Mouse (Mus musculus) layer of hippocampus, adult 11-12 months (tissue): ENCODE measurements around the gene Rtkn2.
"Not testable (repeated sequence)": the region's sequence is repeated elsewhere in the genome, so short reads cannot be mapped to it uniquely, and the experiment has no call there.

ENCODE experiments used
- DNase-seq: peaks from one replicate; pipeline ENCODE4 v3.0.0; 2022; ENCODE audit warnings: low spot score

Rtkn2 gene

GRCm38 (mm10) chr10:68079910-68080670 lies 100.7 kb downstream of the Rtkn2 start:
- DNase-seq, result no peak

GRCm38 (mm10) chr10:68081712-68082111 lies 102.3 kb downstream of the Rtkn2 start:
- no peak for DNase-seq

GRCm38 (mm10) chr10:68085574-68085973 lies 106.2 kb downstream of the Rtkn2 start:
- DNase-seq, result no peak

GRCm38 (mm10) chr10:68086973-68087372 lies 107.6 kb downstream of the Rtkn2 start:
- no peak for DNase-seq

- no peak for DNase-seq
Measured at GRCm38 (mm10) chr10:68087722-68088121, 108.4 kb downstream of the Rtkn2 start.

GRCm38 (mm10) chr10:68089435-68090196 lies 110.2 kb downstream of the Rtkn2 start:
- no peak for DNase-seq

- DNase-seq, result peak; percentile 40
Measured at GRCm38 (mm10) chr10:68090197-68090535, 110.8 kb downstream of the Rtkn2 start.

GRCm38 (mm10) chr10:68090544-68090943 lies 111.2 kb downstream of the Rtkn2 start:
- DNase-seq, result no peak

- no peak for DNase-seq
Measured at GRCm38 (mm10) chr10:68091011-68091410, 111.6 kb downstream of the Rtkn2 start.

GRCm38 (mm10) chr10:68091840-68092239 lies 112.5 kb downstream of the Rtkn2 start:
- no peak for DNase-seq

- no peak for DNase-seq
Measured at GRCm38 (mm10) chr10:68093496-68093895, 114.1 kb downstream of the Rtkn2 start.

GRCm38 (mm10) chr10:68095136-68095535 lies 115.8 kb downstream of the Rtkn2 start:
- no peak for DNase-seq

GRCm38 (mm10) chr10:68096395-68096794 lies 117.0 kb downstream of the Rtkn2 start:
- no peak for DNase-seq

GRCm38 (mm10) chr10:68097821-68098675 lies 118.7 kb downstream of the Rtkn2 start:
- no peak for DNase-seq

GRCm38 (mm10) chr10:68099801-68100200 lies 120.4 kb downstream of the Rtkn2 start:
- not testable (repeated sequence) for DNase-seq

- DNase-seq, result no peak
Measured at GRCm38 (mm10) chr10:68100506-68100905, 121.1 kb downstream of the Rtkn2 start.

GRCm38 (mm10) chr10:68101251-68101650 lies 121.9 kb downstream of the Rtkn2 start:
- DNase-seq, result no peak

- DNase-seq, result no peak
Measured at GRCm38 (mm10) chr10:68102566-68102965, 123.2 kb downstream of the Rtkn2 start.

GRCm38 (mm10) chr10:68103078-68103855 lies 123.9 kb downstream of the Rtkn2 start:
- no peak for DNase-seq

- no peak for DNase-seq
Measured at GRCm38 (mm10) chr10:68103988-68104387, 124.6 kb downstream of the Rtkn2 start.

GRCm38 (mm10) chr10:68104481-68104880 lies 125.1 kb downstream of the Rtkn2 start:
- no peak for DNase-seq
